Mouse (Mus musculus) left cerebral cortex, adult 18-20 months (tissue): ENCODE measurements at regions not wholly inside any gene's neighbourhood (a gene's known extent, or its start where the extent isn't known, plus 50 kb on each side); places are given as distances from the start of the nearest gene placed in this dataset.

Experiments
- DNase-seq, 2 experiments: peaks; one replicate each; pipeline ENCODE4 v3.0.0; 2021 to 2022; ENCODE audit warnings: low spot score in 2 of 2, mixed read lengths in 1 of 2

GRCm38 (mm10) chr4:75213176-75213476, 65.0 kb downstream of the Dmac1 start:
- DNase-seq: no peak

DNA sequence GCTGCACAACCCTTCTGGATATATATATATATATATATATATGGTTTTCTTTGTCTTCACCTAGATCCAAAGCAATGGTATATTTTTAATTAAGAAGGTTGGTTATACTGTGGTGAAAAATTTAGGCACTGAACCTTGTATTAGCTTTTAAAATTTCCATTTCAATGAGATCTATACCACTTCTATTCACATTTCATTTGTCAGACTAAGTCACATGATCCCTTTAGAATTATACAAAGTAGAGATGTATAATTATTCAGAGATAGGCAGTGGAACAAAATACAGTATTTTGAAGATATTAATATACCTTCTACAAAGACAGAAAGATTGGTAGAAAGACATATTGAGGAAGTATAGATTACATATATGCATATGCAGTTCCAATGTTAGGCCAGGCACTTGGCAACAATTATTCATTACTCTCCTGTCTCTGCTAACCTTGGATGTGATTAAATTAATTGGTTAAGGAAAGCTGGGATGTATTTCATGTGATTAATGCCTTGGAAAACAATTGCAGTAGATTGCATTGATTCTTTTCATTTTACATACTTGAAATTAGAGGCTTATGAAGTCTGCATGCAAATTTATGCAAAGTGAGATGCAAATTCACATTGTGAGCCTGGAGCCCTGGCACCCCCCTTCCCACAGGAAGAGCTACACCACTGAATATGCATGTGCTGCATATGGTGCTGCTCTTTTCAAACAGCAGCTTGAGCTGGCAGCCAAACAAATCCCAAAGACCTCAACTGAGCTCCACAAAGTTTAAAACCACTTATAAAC, 65.5 kb downstream of the Dmac1 start:
- DNase-seq: peak; percentile 14 to 65
